Mouse (Mus musculus) cerebellum, adult 2 months (tissue): ENCODE data around the gene Srgap3. TPM values are rescaled to one million over a fixed set of nuclear protein-coding genes. Genes with fewer than 3 reads are reported as not detected.

Experiments used
- DNase-seq, 2 experiments: peaks; one replicate each; pipeline ENCODE4 v3.0.0; 2021
- H3K27ac ChIP-seq: fragments of 200-500 bp; 2 replicates; pipeline ENCODE4 v1.5.1; 2012; ENCODE audit warnings: low read length, control low read depth, inconsistent platforms; ENCODE audit not compliant: insufficient read depth
- H3K27me3 ChIP-seq: fragments of 200-500 bp; 2 replicates; pipeline ENCODE4 v1.6.1; 2012; ENCODE audit warnings: inconsistent platforms, mild to moderate bottlenecking, low read length, moderate library complexity; ENCODE audit not compliant: control insufficient read depth, insufficient read depth
- H3K4me1 ChIP-seq: fragments of 200-500 bp; 2 replicates; pipeline ENCODE4 v1.6.1; 2011; ENCODE audit warnings: low read length; ENCODE audit not compliant: control insufficient read depth, insufficient read depth
- H3K4me3 ChIP-seq: fragments of 200-500 bp; replicated peaks from 2 replicates; pipeline ENCODE3; 2011; ENCODE audit warnings: mild to moderate bottlenecking, low read depth, low read length, control low read depth; ENCODE audit not compliant: insufficient read depth
- CTCF ChIP-seq: fragments of 200-500 bp; IDR thresholded peaks from 2 replicates; pipeline ENCODE4 v1.5.1; 2011; ENCODE audit warnings: low read depth, mild to moderate bottlenecking, control low read depth, low read length, moderate library complexity, borderline replicate concordance; ENCODE audit not compliant: insufficient read depth
- POLR2A ChIP-seq: fragments of 200-500 bp; IDR thresholded peaks from 2 replicates; pipeline ENCODE4 v1.6.1; 2011; ENCODE audit warnings: low read length, control low read depth, borderline replicate concordance; ENCODE audit not compliant: insufficient read depth
- WGBS: fragments of 180-500 bp; shearing (Covaris S2); methylation state at CpG from one replicate; pipeline ENCODE4 v1.1.7; 2018; 5-methylcytosine and 5-hydroxymethylcytosine counted together
- polyA plus RNA-seq: library from polyadenylated mRNA; depleted of rRNA; stranded (reverse); fragments of >200 nt; gene quantifications from 2 replicates; pipeline ENCODE4 v1.2.3, GENCODE M21; 2012

The Srgap3 gene
- polyA plus RNA-seq, 1 experiment = 99.2 TPM

- no peak for TF ChIP-seq POLR2A
- TF ChIP-seq CTCF = no peak
- H3K27ac ChIP-seq = peak overlapping the region; percentile 62
- H3K27me3 ChIP-seq = no peaks in the 10 kb centered on the region
- no peak for DNase-seq
- H3K4me1 ChIP-seq = peaks cover 24% of the 10 kb centered on the region
- H3K4me3 ChIP-seq = no peak overlapping the region
- WGBS = 42% methylated on average over 15 of the region's 15 CpGs
These were observed 137.2 kb downstream of the Srgap3 start for GRCm38 (mm10) chr6:112809658-112810520.

- peaks cover 21% of the 10 kb centered on the region for H3K4me1 ChIP-seq
- 36% methylated on average over 9 of the region's 9 CpGs for WGBS
- no peaks in the 10 kb centered on the region for H3K27me3 ChIP-seq
- DNase-seq = no peak
- peak overlapping the region; percentile 55 for H3K27ac ChIP-seq
- no peak for TF ChIP-seq POLR2A
- no peak overlapping the region for H3K4me3 ChIP-seq
These were observed 138.3 kb downstream of the Srgap3 start for GRCm38 (mm10) chr6:112808738-112809137.

- Histone ChIP-seq H3K4me1 (peaks cover 26% of the 10 kb centered on the region), H3K27me3 (no peaks in the 10 kb centered on the region), H3K27ac (no peak overlapping the region), H3K4me3 (no peak overlapping the region)
- WGBS = 92% methylated on average over 3 of the region's 3 CpGs
- TF ChIP-seq POLR2A (no peak), CTCF (no peak)
- DNase-seq = no peak
These were observed 145.1 kb downstream of the Srgap3 start for GRCm38 (mm10) chr6:112801917-112802316.

- peaks cover 42% of the 10 kb centered on the region for H3K4me1 ChIP-seq
- no peak for TF ChIP-seq CTCF
- 0 out of 2 replicates have a peak, but pooled peaks have one; percentile 15 for TF ChIP-seq POLR2A
- DNase-seq = peak; percentile 95 to 98
- 1% methylated on average over 5 of the region's 5 CpGs for WGBS
- H3K27me3 ChIP-seq = no peaks in the 10 kb centered on the region
- H3K27ac ChIP-seq = peak overlapping the region; percentile 86
- no peak overlapping the region for H3K4me3 ChIP-seq
These were observed 148.7 kb downstream of the Srgap3 start for GRCm38 (mm10) chr6:112798378-112798777.

- 5% methylated on average over 2 of the region's 2 CpGs for WGBS
- H3K27ac ChIP-seq = peak overlapping the region; percentile 86
These were observed 150.5 kb downstream of the Srgap3 start for GRCm38 (mm10) chr6:112796607-112797006.

GRCm38 (mm10) chr6:112793887-112794286 lies 153.2 kb downstream of the Srgap3 start:
- Histone ChIP-seq H3K4me3 (no peak overlapping the region), H3K27ac (no peak overlapping the region), H3K27me3 (no peaks in the 10 kb centered on the region), H3K4me1 (peaks cover 56% of the 10 kb centered on the region)
- 74% methylated on average over 5 of the region's 5 CpGs for WGBS
- TF ChIP-seq CTCF (no peak), POLR2A (no peak)
- no peak for DNase-seq

More at GRCm38 (mm10) chr6:112796607-112797006, 150.5 kb downstream of the Srgap3 start:
- Histone ChIP-seq H3K4me3 (no peak overlapping the region), H3K4me1 (peaks cover 39% of the 10 kb centered on the region), H3K27me3 (no peaks in the 10 kb centered on the region)
- no peak for TF ChIP-seq POLR2A
- no peak for TF ChIP-seq CTCF
- DNase-seq = peak; percentile 67 to 87

- H3K4me3 ChIP-seq = no peak overlapping the region
- WGBS = 9% methylated on average over 6 of the region's 6 CpGs
- H3K4me1 ChIP-seq = peaks cover 34% of the 10 kb centered on the region
- H3K27me3 ChIP-seq = no peaks in the 10 kb centered on the region
- DNase-seq = peak; percentile 50 to 54
- TF ChIP-seq CTCF (peak; percentile 60), POLR2A (no peak)
- H3K27ac ChIP-seq = peak overlapping the region; percentile 42; the same call in 1 of the 2 replicates
These were observed 157.2 kb downstream of the Srgap3 start for GRCm38 (mm10) chr6:112789901-112790300.

- WGBS = 15% methylated on average over 10 of the region's 10 CpGs
- no peaks in the 10 kb centered on the region for H3K27me3 ChIP-seq
- no peak overlapping the region for H3K4me3 ChIP-seq
- DNase-seq = peak in 1 of 2 experiments; percentile 47
- no peak for TF ChIP-seq POLR2A
- TF ChIP-seq CTCF = no peak
- peaks cover 34% of the 10 kb centered on the region for H3K4me1 ChIP-seq
- H3K27ac ChIP-seq = peak overlapping the region; percentile 34
These were observed 158.4 kb downstream of the Srgap3 start for GRCm38 (mm10) chr6:112788617-112789016.
